Mouse (Mus musculus) MEL (cell line): Measurements from ENCODE around the gene Rab8a. TPM values are rescaled to one million over a fixed set of nuclear protein-coding genes. Genes with fewer than 3 reads are reported as not detected.
A peak's percentile ranks its signal among the peaks of the same experiment; 100 is the strongest.

Experiments
- DNase-seq: peaks from one replicate; pipeline ENCODE4 v3.0.0; 2011; ENCODE audit warnings: low read depth, low spot score
- H3K27ac ChIP-seq: 2 replicates; pipeline ENCODE4 v1.5.1; 2012; ENCODE audit warnings: low read depth, mild to moderate bottlenecking, control low read depth, low read length, moderate library complexity; ENCODE audit not compliant: control insufficient read depth
- H3K27me3 ChIP-seq, 2 experiments: fragments of 150-350 bp in 1 of 2; sonication (generic) in 1 of 2; 2 replicates each; pipeline ENCODE4 v1.6.1; 2012; ENCODE audit warnings: low read length in 2 of 2, mild to moderate bottlenecking in 2 of 2, improper control_type of control experiment in 1 of 2, moderate library complexity in 1 of 2; ENCODE audit not compliant: insufficient read depth in 2 of 2, control insufficient read depth in 1 of 2
- H3K36me3 ChIP-seq, 2 experiments: 2 replicates each; pipeline ENCODE4 v1.6.1; 2012 to 2014; ENCODE audit warnings: low read length in 2 of 2, improper control_type of control experiment in 1 of 2, inconsistent platforms in 1 of 2, mild to moderate bottlenecking in 1 of 2; ENCODE audit not compliant: insufficient read depth in 2 of 2, control insufficient read depth in 1 of 2
- H3K4me1 ChIP-seq, 2 experiments: fragments of 150-350 bp in 1 of 2; sonication (generic) in 1 of 2; 2 replicates each; pipeline ENCODE4 v1.6.1; 2012; ENCODE audit warnings: low read length in 2 of 2, improper control_type of control experiment in 1 of 2, mild to moderate bottlenecking in 1 of 2; ENCODE audit not compliant: insufficient read depth in 2 of 2, control insufficient read depth in 1 of 2
- H3K4me3 ChIP-seq, 2 experiments: fragments of 150-350 bp in 1 of 2; sonication (generic) in 1 of 2; 2 replicates each; pipeline ENCODE4 v1.5.1; 2012; ENCODE audit warnings: low read depth in 2 of 2, low read length in 2 of 2, mild to moderate bottlenecking in 2 of 2, moderate library complexity in 2 of 2, control low read depth in 1 of 2, improper control_type of control experiment in 1 of 2; ENCODE audit not compliant: control insufficient read depth in 1 of 2, insufficient read depth in 1 of 2
- H3K79me2 ChIP-seq: 2 replicates; pipeline ENCODE4 v1.6.1; 2012; ENCODE audit warnings: mild to moderate bottlenecking, low read length, moderate library complexity; ENCODE audit not compliant: control insufficient read depth, poor library complexity, insufficient read depth
- H3K9ac ChIP-seq: 2 replicates; pipeline ENCODE4 v1.6.1; 2012; ENCODE audit warnings: low read depth, mild to moderate bottlenecking, control low read depth, low read length, moderate library complexity; ENCODE audit not compliant: control insufficient read depth, poor library complexity, severe bottlenecking
- H3K9me3 ChIP-seq: fragments of 150-350 bp; sonication (generic); replicated peaks from 2 replicates; pipeline ENCODE4 v1.6.1; 2012; ENCODE audit warnings: mild to moderate bottlenecking, low read length, improper control_type of control experiment, moderate library complexity; ENCODE audit not compliant: insufficient read depth
- BHLHE40 ChIP-seq: IDR thresholded peaks from 2 replicates; pipeline ENCODE4 v1.6.1; 2012; ENCODE audit warnings: low read depth, mild to moderate bottlenecking, inconsistent platforms, low read length, improper control_type of control experiment, borderline replicate concordance
- CHD1 ChIP-seq: IDR thresholded peaks from 2 replicates; pipeline ENCODE4 v1.6.1; 2012; ENCODE audit warnings: low read depth, mild to moderate bottlenecking, inconsistent platforms, low read length, improper control_type of control experiment
- CHD2 ChIP-seq: IDR thresholded peaks from 2 replicates; pipeline ENCODE4 v1.6.1; 2011; ENCODE audit warnings: low read length, improper control_type of control experiment
- EP300 ChIP-seq, 2 experiments: IDR thresholded peaks; 2 replicates each; pipeline ENCODE4 v1.6.1; 2011; ENCODE audit warnings: improper control_type of control experiment in 2 of 2, low read length in 2 of 2, low read depth in 1 of 2, mild to moderate bottlenecking in 1 of 2
- ETS1 ChIP-seq: IDR thresholded peaks from 2 replicates; pipeline ENCODE4 v1.6.1; 2012; ENCODE audit warnings: low read depth, mild to moderate bottlenecking, inconsistent platforms, low read length, improper control_type of control experiment, moderate library complexity
- GABPA ChIP-seq: IDR thresholded peaks from 2 replicates; pipeline ENCODE4 v1.6.1; 2012; ENCODE audit warnings: low read depth, mild to moderate bottlenecking, inconsistent platforms, low read length, improper control_type of control experiment, moderate library complexity
- GATA1 ChIP-seq: IDR thresholded peaks from 2 replicates; pipeline ENCODE4 v1.6.1; 2011; ENCODE audit warnings: low read depth, low read length, improper control_type of control experiment
- HCFC1 ChIP-seq: IDR thresholded peaks from 2 replicates; pipeline ENCODE4 v1.6.1; 2012; ENCODE audit warnings: low read depth, mild to moderate bottlenecking, inconsistent platforms, low read length, improper control_type of control experiment, moderate library complexity
- JUND ChIP-seq: IDR thresholded peaks from 2 replicates; pipeline ENCODE4 v1.6.1; 2011; ENCODE audit warnings: low read depth, mild to moderate bottlenecking, improper control_type of control experiment, low read length
- KAT2A ChIP-seq: conservative IDR thresholded peaks from 2 replicates; pipeline ENCODE4 v1.6.1; 2012; ENCODE audit warnings: low read depth, low read length, improper control_type of control experiment, inconsistent platforms
- MAFK ChIP-seq: IDR thresholded peaks from 2 replicates; pipeline ENCODE4 v1.6.1; 2011; ENCODE audit warnings: low read depth, mild to moderate bottlenecking, low read length, improper control_type of control experiment, borderline replicate concordance
- MAX ChIP-seq: IDR thresholded peaks from 2 replicates; pipeline ENCODE4 v1.6.1; 2011; ENCODE audit warnings: low read length, improper control_type of control experiment
- MEF2A ChIP-seq: IDR thresholded peaks from 2 replicates; pipeline ENCODE4 v1.6.1; 2014; ENCODE audit warnings: low read depth, mild to moderate bottlenecking, inconsistent platforms, low read length, improper control_type of control experiment; ENCODE audit not compliant: poor library complexity, insufficient replicate concordance, severe bottlenecking; ENCODE audit errors: extremely low read depth
- MXI1 ChIP-seq: IDR thresholded peaks from 2 replicates; pipeline ENCODE4 v1.6.1; 2011; ENCODE audit warnings: mild to moderate bottlenecking, low read depth, low read length, improper control_type of control experiment
- MYB ChIP-seq: IDR thresholded peaks from 2 replicates; pipeline ENCODE4 v1.6.1; 2011; ENCODE audit warnings: mild to moderate bottlenecking, low read depth, low read length, improper control_type of control experiment
- MYC ChIP-seq: IDR thresholded peaks from 2 replicates; pipeline ENCODE4 v1.6.1; 2011; ENCODE audit warnings: low read depth, mild to moderate bottlenecking, low read length, improper control_type of control experiment, moderate library complexity
- NELFE ChIP-seq: IDR thresholded peaks from 2 replicates; pipeline ENCODE4 v1.6.1; 2011; ENCODE audit warnings: low read depth, low read length, improper control_type of control experiment
- POLR2AphosphoS5 ChIP-seq: IDR thresholded peaks from 2 replicates; pipeline ENCODE4 v1.6.1; 2012; ENCODE audit warnings: low read depth, borderline replicate concordance, mild to moderate bottlenecking, inconsistent platforms, low read length, moderate library complexity, mixed read lengths
- RAD21 ChIP-seq: IDR thresholded peaks from 2 replicates; pipeline ENCODE4 v1.6.1; 2011; ENCODE audit warnings: mild to moderate bottlenecking, low read depth, low read length, improper control_type of control experiment
- TAL1 ChIP-seq: IDR thresholded peaks from 2 replicates; pipeline ENCODE4 v1.6.1; 2012; ENCODE audit warnings: mild to moderate bottlenecking, inconsistent platforms, low read length, moderate library complexity, mixed read lengths
- UBTF ChIP-seq: IDR thresholded peaks from 2 replicates; pipeline ENCODE4 v1.6.1; 2012; ENCODE audit warnings: low read depth, mild to moderate bottlenecking, inconsistent platforms, low read length, improper control_type of control experiment, moderate library complexity, borderline replicate concordance; ENCODE audit not compliant: insufficient read depth
- USF2 ChIP-seq, 2 experiments: IDR thresholded peaks; 2 replicates each; pipeline ENCODE4 v1.6.1; 2011 to 2012; ENCODE audit warnings: improper control_type of control experiment in 2 of 2, low read length in 2 of 2, borderline replicate concordance in 1 of 2, inconsistent platforms in 1 of 2, low read depth in 1 of 2, mild to moderate bottlenecking in 1 of 2; ENCODE audit not compliant: insufficient read depth in 1 of 2
- ZKSCAN1 ChIP-seq: IDR thresholded peaks from 2 replicates; pipeline ENCODE4 v1.6.1; 2012; ENCODE audit warnings: low read depth, mild to moderate bottlenecking, inconsistent platforms, low read length, improper control_type of control experiment, moderate library complexity
- ZNF384 ChIP-seq: IDR thresholded peaks from 2 replicates; pipeline ENCODE4 v1.6.1; 2012; ENCODE audit warnings: low read depth, mild to moderate bottlenecking, inconsistent platforms, low read length, improper control_type of control experiment
- polyA plus RNA-seq, 2 experiments: library from polyadenylated mRNA; stranded (reverse) in 1 of 2; unstranded in 1 of 2; fragments of >175 nt in 1 of 2; fragments of >200 nt in 1 of 2; gene quantifications; 2 replicates each; pipeline versions ENCODE4 v1.2.1 to v1.2.4; 2012; ENCODE audit warnings: low replicate concordance in 2 of 2, low read depth in 1 of 2; ENCODE audit not compliant: insufficient read length in 2 of 2, insufficient read depth in 1 of 2, missing spikeins in 1 of 2
- total RNA-seq: library from RNA; depleted of rRNA; stranded (reverse); fragments of 300-350 nt; gene quantifications from 2 replicates; pipeline ENCODE4 v1.2.3, GENCODE M21; 2012

The Rab8a gene
- total and polyA plus RNA-seq, 3 experiments = 97.4 to 139 TPM; not detected in 1

GRCm38 (mm10) chr8:72160007-72160406 lies 993 bp upstream of the Rab8a start:
- peaks cover 3 to 24% of the 10 kb centered on the region in 2 experiments; a peak in 3 of 4 replicates for H3K36me3 ChIP-seq
- H3K27me3 ChIP-seq = no peaks in the 10 kb centered on the region
- H3K4me3 ChIP-seq = peak overlapping the region; percentile 58 to 70
- no peaks in the 10 kb centered on the region for H3K9me3 ChIP-seq
- peak; percentile 62 for TF ChIP-seq GATA1
- TF ChIP-seq ZKSCAN1 = no peak
- 0 out of 2 replicates have a peak, but pooled peaks have one; percentile 6 for TF ChIP-seq MYC
- H3K9ac ChIP-seq = peak overlapping the region; percentile 95
- H3K4me1 ChIP-seq = peaks cover 2 to 15% of the 10 kb centered on the region in 2 experiments
- DNase-seq = peak; percentile 50
- H3K27ac ChIP-seq = peak overlapping the region; percentile 99
- peaks cover 29% of the 10 kb centered on the region for H3K79me2 ChIP-seq

- H3K27me3 ChIP-seq = no peaks in the 10 kb centered on the region
- TF ChIP-seq ZNF384 (no peak), ETS1 (no peak), ZKSCAN1 (no peak), TAL1 (no peak), MYC (no peak), MYB (no peak), MXI1 (no peak), BHLHE40 (no peak), GABPA (no peak), HCFC1 (no peak), RAD21 (no peak)
- peaks cover 34% of the 10 kb centered on the region for H3K79me2 ChIP-seq
- no peak overlapping the region for H3K4me3 ChIP-seq
- DNase-seq = no peak
- peaks cover 4 to 34% of the 10 kb centered on the region in 2 experiments for H3K36me3 ChIP-seq
- no peak overlapping the region for H3K9ac ChIP-seq
- peaks cover 10 to 23% of the 10 kb centered on the region in 2 experiments for H3K4me1 ChIP-seq
- no peaks in the 10 kb centered on the region for H3K9me3 ChIP-seq
- no peak overlapping the region for H3K27ac ChIP-seq
Measured at GRCm38 (mm10) chr8:72162821-72163220, 1.8 kb downstream of the Rab8a start.

- DNase-seq = peak; percentile 82
- peaks cover 17 to 29% of the 10 kb centered on the region in 2 experiments for H3K36me3 ChIP-seq
- no peak overlapping the region for H3K4me3 ChIP-seq
- peaks cover 7% of the 10 kb centered on the region; the same call in 1 of the 2 replicates for H3K79me2 ChIP-seq
- no peaks in the 10 kb centered on the region for H3K27me3 ChIP-seq
- no peaks in the 10 kb centered on the region for H3K9me3 ChIP-seq
- peak overlapping the region; percentile 63 for H3K27ac ChIP-seq
- H3K9ac ChIP-seq = no peak overlapping the region
- H3K4me1 ChIP-seq = peaks cover 23 to 26% of the 10 kb centered on the region in 2 experiments
- TF ChIP-seq NELFE = no peak
- TF ChIP-seq MAFK = no peak
- no peak for TF ChIP-seq UBTF
- TF ChIP-seq POLR2AphosphoS5 = no peak
- TF ChIP-seq USF2 (IDR thresholded peaks at IDR 0.05; ENCODE audit: borderline replicate concordance in 1 of 2, insufficient read depth in 1 of 2, low read depth in 1 of 2, low read length in 2 of 2) = no peak
- TF ChIP-seq CHD2 = no peak
- no peak for TF ChIP-seq MAX
- peak; percentile 50 to 60 for TF ChIP-seq EP300 (IDR thresholded peaks at IDR 0.05; ENCODE audit: low read depth in 1 of 2, low read length in 2 of 2)
- no peak for TF ChIP-seq CHD1
- no peak for TF ChIP-seq MYC
- no peak for TF ChIP-seq GATA1
- no peak for TF ChIP-seq JUND
- TF ChIP-seq MEF2A = no peak
- no peak for TF ChIP-seq ZKSCAN1
- peak; percentile 49; the same call in 1 of the 2 replicates for TF ChIP-seq HCFC1
- no peak for TF ChIP-seq KAT2A
Measured at GRCm38 (mm10) chr8:72169098-72169668, 8.2 kb downstream of the Rab8a start.
